Mouse (Mus musculus) kidney, adult 2 months (tissue): Measurements from ENCODE around the gene Emb. TPM values are rescaled to one million over a fixed set of nuclear protein-coding genes. Genes with fewer than 3 reads are reported as not detected.
"Not testable (repeated sequence)": the region's sequence is repeated elsewhere in the genome, so short reads cannot be mapped to it uniquely, and the experiment has no call there.

Experiments used
- DNase-seq: peaks from one replicate; pipeline ENCODE4 v3.0.0; 2021
- H3K27ac ChIP-seq: fragments of 200-500 bp; 2 replicates; pipeline ENCODE4 v1.5.1; 2012; ENCODE audit warnings: low read depth, low read length, control low read depth, inconsistent platforms; ENCODE audit not compliant: insufficient read depth
- H3K27me3 ChIP-seq: fragments of 200-500 bp; replicated peaks from 2 replicates; pipeline ENCODE4 v1.6.1; 2012; ENCODE audit warnings: mild to moderate bottlenecking, moderate library complexity, low read length, inconsistent platforms; ENCODE audit not compliant: control insufficient read depth, insufficient read depth
- H3K36me3 ChIP-seq: fragments of 200-500 bp; 2 replicates; pipeline ENCODE4 v1.6.1; 2012; ENCODE audit warnings: mild to moderate bottlenecking, moderate library complexity, low read length, inconsistent platforms; ENCODE audit not compliant: control insufficient read depth, insufficient read depth
- H3K4me1 ChIP-seq: fragments of 200-500 bp; 2 replicates; pipeline ENCODE4 v1.6.1; 2011; ENCODE audit warnings: low read length; ENCODE audit not compliant: control insufficient read depth, insufficient read depth
- H3K4me3 ChIP-seq: fragments of 200-500 bp; 2 replicates; pipeline ENCODE4 v1.5.1; 2011; ENCODE audit warnings: mild to moderate bottlenecking, low read depth, low read length, control low read depth; ENCODE audit not compliant: insufficient read depth
- CTCF ChIP-seq: fragments of 200-500 bp; conservative IDR thresholded peaks from 2 replicates; pipeline ENCODE4 v1.5.1; 2011; ENCODE audit warnings: low read depth, mild to moderate bottlenecking, control low read depth, low read length, moderate library complexity, mixed read lengths; ENCODE audit not compliant: insufficient read depth, insufficient read length
- POLR2A ChIP-seq: fragments of 200-500 bp; IDR thresholded peaks from one replicate; pipeline ENCODE4 v1.6.1; 2011; ENCODE audit warnings: low read depth, low read length, control low read depth
- WGBS: fragments of 180-500 bp; shearing (Covaris S2); methylation state at CpG from one replicate; pipeline ENCODE4 v1.1.7; 2018; 5-methylcytosine and 5-hydroxymethylcytosine counted together
- polyA plus RNA-seq: library from polyadenylated mRNA; depleted of rRNA; stranded (reverse); fragments of >200 nt; gene quantifications from 2 replicates; pipeline ENCODE4 v1.2.3, GENCODE M21; 2012; rRNA removed

Emb gene
- polyA plus RNA-seq: 13.7 and 15.3 TPM in 2 replicates

DNA sequence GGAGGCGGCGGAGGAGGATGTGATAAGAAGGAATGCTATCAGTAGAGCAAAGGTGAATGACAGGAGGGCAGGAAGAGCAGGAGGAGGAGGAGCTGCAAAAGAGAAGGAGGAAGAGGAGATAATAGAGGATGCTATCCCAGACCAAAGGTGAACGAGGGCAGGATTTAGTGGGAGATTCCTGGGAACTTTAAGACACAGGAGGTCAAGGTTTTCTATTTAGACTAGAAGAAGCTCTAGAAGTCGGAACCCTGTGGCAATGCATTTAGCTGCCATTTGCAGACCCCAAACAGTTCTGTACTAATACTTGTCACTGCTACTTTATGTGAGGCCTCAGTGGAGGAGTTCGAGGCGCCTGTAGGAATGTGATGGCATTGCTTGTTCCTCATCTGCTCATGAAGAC lies at the start of gene Emb:
Emb (plus strand) TSS at position 301 of the 400 bp plus-strand sequence.
- DNase-seq: no peak
- Histone ChIP-seq H3K4me3 (no peak within 1 kb of the TSS), H3K36me3 (no peaks in the 10 kb centered on the region), H3K27ac (no peak within 1 kb of the TSS), H3K4me1 (no peaks in the 10 kb centered on the region), H3K27me3 (no peaks in the 10 kb centered on the region)
- WGBS: 77% methylated on average over 6 of the region's 6 CpGs
- TF ChIP-seq CTCF (no peak), POLR2A (no peak)

DNA sequence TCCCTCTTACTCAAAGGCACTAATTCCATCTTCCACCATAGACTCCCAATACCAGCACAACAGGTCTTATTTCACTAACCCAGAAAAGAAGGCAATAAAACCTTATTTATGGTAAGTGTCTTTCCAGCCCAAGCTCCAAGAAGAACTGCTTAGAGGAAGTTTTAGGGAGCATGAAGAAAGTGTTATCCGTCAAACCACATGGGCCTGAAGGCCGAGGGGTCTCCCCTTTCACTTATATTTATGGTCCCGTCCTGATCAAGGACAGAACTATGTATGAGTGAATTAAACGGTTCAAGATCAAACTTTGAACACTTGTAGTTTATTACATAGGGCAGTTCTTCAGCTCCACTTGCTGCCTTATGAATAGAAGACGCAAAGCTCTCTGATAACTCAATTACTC lies 44.4 kb upstream of the Emb start:
- H3K4me3 ChIP-seq: no peak overlapping the region
- WGBS: 50% methylated on average over 5 of the region's 5 CpGs
- TF ChIP-seq POLR2A: no peak
- no peak for TF ChIP-seq CTCF

DNA sequence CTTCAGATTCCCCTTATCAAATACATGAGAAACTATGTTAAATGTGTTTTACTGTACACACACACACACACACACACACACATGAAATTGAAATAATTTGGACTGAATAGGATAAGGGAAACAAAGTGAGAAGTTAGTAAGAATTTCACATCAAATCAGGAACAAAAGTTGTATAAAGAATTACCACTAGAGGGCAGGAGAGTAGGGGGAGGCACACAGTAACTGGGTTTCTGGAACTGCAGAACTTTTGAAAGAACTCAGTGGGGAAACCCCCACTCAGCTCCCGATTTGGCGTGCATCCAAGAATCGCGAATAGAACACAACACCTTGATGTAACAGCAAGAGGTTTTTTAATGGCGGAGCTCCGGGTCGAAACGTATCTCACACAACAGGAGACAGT lies 43.3 kb upstream of the Emb start:
- no peak overlapping the region for H3K4me3 ChIP-seq
- no peaks in the 10 kb centered on the region for H3K27me3 ChIP-seq
- H3K27ac ChIP-seq: no peak overlapping the region
- WGBS: 93% methylated on average over 8 of the region's 8 CpGs
- no peaks in the 10 kb centered on the region for H3K36me3 ChIP-seq
- TF ChIP-seq POLR2A: no peak
- TF ChIP-seq CTCF: no peak
- no peak for DNase-seq
- H3K4me1 ChIP-seq: no peaks in the 10 kb centered on the region

More for the DNA sequence above, 44.4 kb upstream of the Emb start:
- Histone ChIP-seq H3K4me1 (no peaks in the 10 kb centered on the region), H3K27ac (no peak overlapping the region), H3K27me3 (no peaks in the 10 kb centered on the region), H3K36me3 (no peaks in the 10 kb centered on the region)
- no peak for DNase-seq

DNA sequence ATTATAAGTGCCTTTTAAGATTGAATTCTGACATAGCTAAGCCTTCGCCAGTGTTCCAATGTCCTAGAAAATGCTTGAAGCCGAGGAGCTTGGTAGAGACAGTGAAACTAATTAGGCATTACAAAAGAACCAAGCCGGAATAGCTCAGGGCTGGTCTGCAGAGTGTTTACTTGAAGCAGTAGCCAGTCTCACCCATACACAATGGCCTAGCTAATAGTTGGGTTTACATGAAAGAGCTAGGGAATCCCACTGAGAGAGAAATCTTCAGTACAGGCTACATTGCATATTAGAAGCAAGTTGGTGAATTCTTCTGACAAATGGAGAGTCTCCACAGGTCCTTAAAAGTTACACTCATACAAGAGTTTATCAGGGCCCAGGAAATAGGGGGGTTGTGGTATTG lies 27.4 kb upstream of the Emb start:
- H3K4me1 ChIP-seq, H3K27ac ChIP-seq, DNase-seq, H3K27me3 ChIP-seq, H3K36me3 ChIP-seq, H3K4me3 ChIP-seq: not testable (repeated sequence)
- WGBS: 79% methylated on average over 3 of the region's 3 CpGs

DNA sequence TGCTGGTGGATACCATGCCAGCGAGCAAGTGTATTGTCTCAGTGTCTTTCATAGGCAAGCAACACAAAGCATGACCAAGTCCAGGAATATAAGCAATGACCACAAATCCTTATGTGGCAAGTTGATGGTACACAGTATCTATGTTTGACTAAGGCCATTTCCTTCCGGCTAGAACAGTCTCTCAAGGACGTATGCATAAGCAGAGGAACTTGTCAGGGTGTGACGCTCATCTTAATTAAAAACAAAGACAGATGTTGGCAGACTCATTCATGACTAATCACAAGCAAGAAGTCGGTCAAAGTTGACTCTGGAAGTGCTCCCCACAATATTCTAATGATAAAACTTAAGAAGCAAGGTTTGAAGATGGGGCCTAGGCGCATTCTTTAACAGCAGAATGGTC lies 25.0 kb upstream of the Emb start:
- Histone ChIP-seq H3K36me3 (no peaks in the 10 kb centered on the region), H3K27ac (no peak overlapping the region), H3K4me3 (no peak overlapping the region), H3K27me3 (no peaks in the 10 kb centered on the region), H3K4me1 (no peaks in the 10 kb centered on the region)
- DNase-seq: no peak
- TF ChIP-seq CTCF (no peak), POLR2A (no peak)
- 68% methylated on average over 6 of the region's 6 CpGs for WGBS

DNA sequence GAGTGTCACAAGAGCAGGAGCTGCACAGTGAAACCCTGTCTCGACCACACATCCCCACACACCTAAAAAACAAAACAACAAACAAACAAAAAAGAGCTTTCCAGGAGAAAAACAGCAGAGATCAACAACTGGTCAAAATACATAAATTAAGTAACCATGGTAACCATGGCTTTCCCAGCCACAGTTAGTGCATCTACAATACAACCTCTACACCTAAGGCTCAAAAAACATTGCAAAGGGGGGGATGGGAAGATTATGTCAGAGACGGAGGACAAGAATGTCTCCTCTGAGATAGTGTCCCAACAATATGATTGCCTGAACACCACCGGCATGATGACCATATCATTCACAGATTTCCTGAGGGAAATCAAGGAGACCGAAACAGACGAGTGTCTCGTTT lies 23.0 kb upstream of the Emb start:
- Histone ChIP-seq H3K27ac (no peak overlapping the region), H3K4me1 (no peaks in the 10 kb centered on the region), H3K4me3 (no peak overlapping the region), H3K36me3 (no peaks in the 10 kb centered on the region), H3K27me3 (no peaks in the 10 kb centered on the region)
- TF ChIP-seq CTCF: no peak
- TF ChIP-seq POLR2A: no peak
- WGBS: 78% methylated on average over 6 of the region's 6 CpGs
- DNase-seq: no peak

DNA sequence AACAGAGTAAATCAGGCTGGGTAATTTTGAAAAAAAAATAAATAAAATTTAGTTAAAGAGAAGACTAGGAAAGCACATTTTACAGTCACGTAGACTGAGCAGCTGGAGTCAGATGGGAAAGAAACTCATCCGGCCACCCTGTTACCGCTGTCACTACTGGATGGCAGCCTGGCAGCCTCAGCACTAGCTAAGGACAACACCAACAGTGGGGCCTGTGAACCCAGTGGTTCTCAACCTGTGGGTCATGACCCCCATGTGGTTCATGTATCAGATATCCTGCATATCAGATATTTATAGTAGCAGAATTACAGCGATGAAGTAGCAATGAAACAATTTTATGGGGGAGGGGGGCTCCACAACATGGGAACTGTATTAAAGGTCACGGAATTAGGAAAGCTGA lies 16.2 kb upstream of the Emb start:
- no peaks in the 10 kb centered on the region for H3K4me1 ChIP-seq
- DNase-seq: no peak
- H3K4me3 ChIP-seq: no peak overlapping the region
- H3K27me3 ChIP-seq: no peaks in the 10 kb centered on the region
- no peak for TF ChIP-seq CTCF
- TF ChIP-seq POLR2A: no peak
- WGBS: 77% methylated on average over 5 of the region's 5 CpGs
- H3K36me3 ChIP-seq: no peaks in the 10 kb centered on the region
- no peak overlapping the region for H3K27ac ChIP-seq

DNA sequence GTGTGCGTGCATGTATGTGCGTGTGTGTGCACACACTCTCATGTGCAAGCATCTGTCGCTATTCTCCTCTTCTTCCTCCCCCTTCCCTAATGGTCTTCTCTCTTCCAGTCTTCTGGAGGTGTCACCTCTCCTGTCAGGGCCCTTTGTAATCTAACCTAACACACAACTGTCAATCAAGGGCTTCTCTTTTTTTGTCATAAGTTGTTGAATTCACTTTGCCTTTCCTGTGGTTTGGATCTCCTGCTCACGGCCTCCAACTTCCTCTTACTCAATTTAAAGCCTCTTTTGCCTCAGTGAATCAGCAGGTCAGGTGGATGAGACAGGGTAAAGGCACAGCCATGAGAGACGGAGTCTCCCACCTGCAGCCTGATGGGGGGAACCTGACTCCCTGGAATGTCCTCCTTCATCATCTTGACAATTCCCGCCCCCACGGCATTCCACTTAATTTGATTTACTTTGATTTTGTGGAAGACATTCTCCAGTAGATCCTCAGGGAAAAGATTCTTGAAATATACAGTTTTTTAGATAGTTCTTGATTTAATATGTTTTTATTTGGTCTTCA lies 14.8 kb upstream of the Emb start:
- no peak for DNase-seq
- Histone ChIP-seq H3K27ac (no peak overlapping the region), H3K36me3 (no peaks in the 10 kb centered on the region), H3K27me3 (no peaks in the 10 kb centered on the region), H3K4me3 (no peak overlapping the region), H3K4me1 (no peaks in the 10 kb centered on the region)
- WGBS: 56% methylated on average over 7 of the region's 7 CpGs
- TF ChIP-seq POLR2A (no peak), CTCF (no peak)
